Mouse (Mus musculus) liver, embryonic 16.5 days (tissue): ENCODE results near the gene Fam171a2. TPM values are rescaled to one million over a fixed set of nuclear protein-coding genes. Genes with fewer than 3 reads are reported as not detected.
A peak's percentile ranks its signal among the peaks of the same experiment; 100 is the strongest.

ENCODE experiments used
- ATAC-seq: fragments of 200-750 bp; cut with Nextera tagmentation; 2 replicates; pipeline ENCODE4 v1.8.0; 2017; ENCODE audit warnings: low read depth, mild to moderate bottlenecking, moderate number of reproducible peaks, moderate library complexity
- H3K27ac ChIP-seq: fragments of 300-500 bp; sonication (generic); 2 replicates; pipeline ENCODE4 v1.5.1; 2014; ENCODE audit warnings: mild to moderate bottlenecking, low read length
- H3K27me3 ChIP-seq: fragments of 300-500 bp; sonication (generic); 2 replicates; pipeline ENCODE4 v1.6.1; 2014; ENCODE audit warnings: low read depth, low read length, mixed read lengths; ENCODE audit not compliant: control insufficient read depth, insufficient read depth
- H3K36me3 ChIP-seq: fragments of 300-500 bp; sonication (generic); 2 replicates; pipeline ENCODE4 v1.6.1; 2014; ENCODE audit warnings: mild to moderate bottlenecking; ENCODE audit not compliant: control insufficient read depth, insufficient read depth
- H3K4me1 ChIP-seq: fragments of 300-500 bp; sonication (generic); 2 replicates; pipeline ENCODE4 v1.6.1; 2014; ENCODE audit warnings: low read depth, low read length, mixed read lengths; ENCODE audit not compliant: control insufficient read depth
- H3K4me2 ChIP-seq: fragments of 300-500 bp; sonication (generic); 2 replicates; pipeline ENCODE4 v1.6.1; 2014; ENCODE audit warnings: low read depth, low read length, mixed read lengths
- H3K4me3 ChIP-seq: fragments of 300-500 bp; sonication (generic); 2 replicates; pipeline ENCODE4 v1.5.1; 2014; ENCODE audit warnings: low read depth, mild to moderate bottlenecking, low read length
- H3K9ac ChIP-seq: fragments of 300-500 bp; sonication (generic); 2 replicates; pipeline ENCODE4 v1.6.1; 2014; ENCODE audit warnings: low read depth, low read length
- H3K9me3 ChIP-seq: fragments of 300-500 bp; sonication (generic); replicated peaks from 2 replicates; pipeline ENCODE4 v1.6.1; 2016; ENCODE audit warnings: low read length; ENCODE audit not compliant: control insufficient read depth
- WGBS: fragments of 180-500 bp; shearing (Covaris S2); extraction: QIAGEN DNeasy Blood & Tissue Kit; methylation state at CpG from one replicate; pipeline ENCODE4 v1.1.7; 2014; ENCODE audit not compliant: insufficient replicate concordance; 5-methylcytosine and 5-hydroxymethylcytosine counted together
- polyA plus RNA-seq: library from polyadenylated mRNA; unstranded; fragments of >200 nt; fragmentation: Nextera tagmentation; extraction: Ambion mirVana; gene quantifications from 2 replicates; pipeline ENCODE4 v1.2.1, GENCODE M21; 2015

Fam171a2 gene
- polyA plus RNA-seq, result 0.20 and 0.34 TPM in 2 replicates

- Histone ChIP-seq H3K4me1 (peaks cover 11% of the 10 kb centered on the region), H3K9ac (peak within 1 kb of the TSS; percentile 51), H3K9me3 (no peaks in the 10 kb centered on the region), H3K4me2 (peak within 1 kb of the TSS; percentile 78), H3K27ac (no peak within 1 kb of the TSS), H3K27me3 (peaks cover 63% of the 10 kb centered on the region), H3K4me3 (peak within 1 kb of the TSS; percentile 60), H3K36me3 (no peaks in the 10 kb centered on the region)
- ATAC-seq, result peak; percentile 57
- WGBS, result under 1% methylated on average over 33 of the region's 40 CpGs
Observed at GRCm38 (mm10) chr11:102447497-102447896, at the start of gene Fam171a2. Fam171a2 (minus strand) TSS chr11:102447682.

DNA sequence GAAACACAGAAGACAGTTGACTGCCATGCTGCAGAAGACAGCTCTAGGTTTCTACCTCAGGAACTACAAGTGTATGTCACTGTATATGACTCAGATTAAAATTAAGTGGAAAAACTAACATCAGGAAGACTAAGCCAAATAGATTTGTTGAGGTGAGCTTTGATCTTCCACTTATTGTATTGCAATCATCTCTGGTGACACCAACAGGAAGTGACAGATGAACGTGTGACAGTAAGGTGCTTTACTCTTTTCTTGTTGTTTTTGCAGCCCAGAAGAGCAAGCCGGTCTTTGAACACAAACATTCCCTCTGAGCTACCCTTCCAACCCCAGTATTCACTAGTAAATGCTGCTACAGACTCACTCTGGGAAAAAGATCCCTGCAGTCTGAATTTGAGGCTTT is 49.2 kb upstream of the Fam171a2 start:
- H3K27ac ChIP-seq, result no peak overlapping the region
- no peak for ATAC-seq
- H3K4me3 ChIP-seq, result no peak overlapping the region
- no peak overlapping the region for H3K9ac ChIP-seq
- 56% methylated on average over 2 of the region's 2 CpGs for WGBS
- H3K36me3 ChIP-seq, result peaks cover 2% of the 10 kb centered on the region
- peaks cover 3% of the 10 kb centered on the region for H3K4me1 ChIP-seq
- H3K4me2 ChIP-seq, result no peak overlapping the region
- no peaks in the 10 kb centered on the region for H3K27me3 ChIP-seq
- no peaks in the 10 kb centered on the region for H3K9me3 ChIP-seq

- Histone ChIP-seq H3K27me3 (no peaks in the 10 kb centered on the region), H3K4me2 (no peak overlapping the region), H3K9me3 (no peaks in the 10 kb centered on the region), H3K9ac (no peak overlapping the region), H3K4me1 (peaks cover 3% of the 10 kb centered on the region), H3K4me3 (no peak overlapping the region), H3K36me3 (peaks cover 2% of the 10 kb centered on the region), H3K27ac (no peak overlapping the region)
- ATAC-seq, result no peak
- whole genome bisulfite sequencing, result 92% methylated on average over 2 of the region's 2 CpGs
Observed at GRCm38 (mm10) chr11:102496206-102496605, 48.7 kb upstream of the Fam171a2 start.

DNA sequence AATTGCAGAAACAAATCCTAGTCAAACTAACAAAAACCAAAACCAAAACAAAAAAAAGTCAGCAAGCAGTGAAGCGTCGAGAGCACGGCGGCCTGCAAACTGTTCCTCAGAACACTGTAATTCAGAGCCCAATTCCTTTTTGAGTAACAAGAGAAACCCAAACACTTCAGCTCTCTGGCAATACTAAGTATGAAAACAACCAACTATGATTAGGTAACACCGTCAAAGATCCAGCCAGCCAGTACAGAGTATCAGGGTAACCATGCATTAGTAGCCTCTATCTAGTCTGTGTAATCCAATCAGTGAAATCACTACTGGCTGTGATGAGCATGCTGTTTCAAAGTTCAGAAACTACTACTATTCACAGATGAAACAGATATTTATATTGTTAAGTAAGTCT is 48.3 kb upstream of the Fam171a2 start:
- WGBS, result 92% methylated on average over 5 of the region's 5 CpGs
- Histone ChIP-seq H3K4me1 (peaks cover 3% of the 10 kb centered on the region), H3K9me3 (no peaks in the 10 kb centered on the region), H3K27ac (no peak overlapping the region), H3K36me3 (peaks cover 2% of the 10 kb centered on the region; the same call in 1 of the 2 replicates), H3K4me2 (no peak overlapping the region), H3K9ac (no peak overlapping the region), H3K4me3 (no peak overlapping the region), H3K27me3 (no peaks in the 10 kb centered on the region)
- no peak for ATAC-seq

DNA sequence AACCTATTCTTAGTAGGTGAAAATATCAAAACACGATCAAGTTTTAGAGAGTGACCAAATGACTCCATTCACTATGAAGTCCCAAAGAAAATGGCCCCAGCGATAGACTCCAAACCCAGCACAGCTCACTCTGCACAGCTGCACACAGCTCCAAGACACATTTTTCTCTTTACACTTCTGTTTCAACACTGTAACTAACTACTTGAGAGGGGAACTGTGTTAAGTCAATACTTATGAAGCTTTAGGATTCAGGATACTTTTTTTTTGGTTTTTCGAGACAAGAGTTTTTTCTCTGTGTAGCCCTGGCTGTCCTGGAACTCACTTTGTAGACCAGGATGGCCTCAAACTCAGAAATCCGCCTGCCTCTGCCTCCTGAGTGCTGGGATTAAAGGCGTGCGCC is 47.6 kb upstream of the Fam171a2 start:
- 86% methylated on average over 6 of the region's 6 CpGs for WGBS
- no peak overlapping the region for H3K27ac ChIP-seq
- no peak for ATAC-seq

GRCm38 (mm10) chr11:102494063-102494650 is 46.7 kb upstream of the Fam171a2 start:
- no peaks in the 10 kb centered on the region for H3K9me3 ChIP-seq
- peaks cover 3% of the 10 kb centered on the region for H3K4me1 ChIP-seq
- no peak overlapping the region for H3K4me3 ChIP-seq
- WGBS, result 61% methylated on average over 7 of the region's 7 CpGs
- H3K27me3 ChIP-seq, result no peaks in the 10 kb centered on the region
- no peak for ATAC-seq
- H3K4me2 ChIP-seq, result no peak overlapping the region
- no peak overlapping the region for H3K9ac ChIP-seq
- H3K36me3 ChIP-seq, result no peaks in the 10 kb centered on the region
- H3K27ac ChIP-seq, result no peak overlapping the region

More for the DNA sequence above, 47.6 kb upstream of the Fam171a2 start:
- H3K4me1 ChIP-seq, result peaks cover 3% of the 10 kb centered on the region
- H3K4me2 ChIP-seq, result no peak overlapping the region
- H3K9me3 ChIP-seq, result no peaks in the 10 kb centered on the region
- no peak overlapping the region for H3K4me3 ChIP-seq
- H3K27me3 ChIP-seq, result no peaks in the 10 kb centered on the region
- H3K9ac ChIP-seq, result no peak overlapping the region
- H3K36me3 ChIP-seq, result peaks cover 2% of the 10 kb centered on the region; the same call in 1 of the 2 replicates

DNA sequence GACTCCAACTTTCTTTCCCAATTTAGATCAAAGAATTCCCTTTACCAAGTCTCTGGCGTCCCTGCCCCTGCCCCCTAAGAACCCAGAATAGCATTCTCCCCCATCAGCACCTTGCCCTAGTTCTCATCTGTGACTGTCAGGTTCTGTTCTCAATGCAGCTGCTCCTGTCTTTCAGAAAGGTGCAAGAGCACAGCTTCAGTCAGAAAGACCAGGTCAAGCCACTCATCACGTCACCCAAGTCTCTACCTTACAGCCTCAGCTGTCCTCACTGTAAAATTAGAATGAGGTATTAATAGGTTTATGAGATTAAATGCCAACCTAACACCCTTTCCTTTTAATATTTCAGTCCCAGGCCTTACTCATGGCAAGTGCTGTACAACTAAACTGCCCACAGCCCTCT is 45.8 kb upstream of the Fam171a2 start:
- Histone ChIP-seq H3K9me3 (no peaks in the 10 kb centered on the region), H3K27me3 (no peaks in the 10 kb centered on the region), H3K9ac (no peak overlapping the region), H3K4me1 (peaks cover 3% of the 10 kb centered on the region), H3K4me3 (no peak overlapping the region), H3K27ac (no peak overlapping the region), H3K36me3 (no peaks in the 10 kb centered on the region), H3K4me2 (no peak overlapping the region)
- 88% methylated on average over 2 of the region's 2 CpGs for WGBS
- no peak for ATAC-seq

- Histone ChIP-seq H3K9ac (no peak overlapping the region), H3K4me1 (peaks cover 3% of the 10 kb centered on the region), H3K4me2 (no peak overlapping the region), H3K4me3 (no peak overlapping the region), H3K9me3 (no peaks in the 10 kb centered on the region), H3K27ac (no peak overlapping the region), H3K36me3 (peaks cover 15% of the 10 kb centered on the region), H3K27me3 (no peaks in the 10 kb centered on the region)
- WGBS, result 40% methylated on average over 2 of the region's 2 CpGs
- no peak for ATAC-seq
Observed at GRCm38 (mm10) chr11:102487901-102488300, 40.4 kb upstream of the Fam171a2 start.

GRCm38 (mm10) chr11:102486733-102487386 is 39.4 kb upstream of the Fam171a2 start:
- WGBS, result 55% methylated on average over 11 of the region's 11 CpGs

More at GRCm38 (mm10) chr11:102486733-102487386, 39.4 kb upstream of the Fam171a2 start:
- Histone ChIP-seq H3K4me1 (peaks cover 3% of the 10 kb centered on the region), H3K9ac (no peak overlapping the region), H3K27me3 (no peaks in the 10 kb centered on the region), H3K4me2 (no peak overlapping the region), H3K9me3 (no peaks in the 10 kb centered on the region), H3K36me3 (peaks cover 20% of the 10 kb centered on the region), H3K27ac (no peak overlapping the region), H3K4me3 (no peak overlapping the region)
- ATAC-seq, result peak; percentile 47
